Mouse (Mus musculus) urinary bladder, postnatal 36 days (tissue): Measurements from ENCODE around the gene Abat.

Experiments
- DNase-seq, 2 experiments: peaks; one replicate each; pipeline ENCODE4 v3.0.0; 2022; ENCODE audit warnings: low spot score in 2 of 2, mixed read lengths in 1 of 2

Gene Abat

GRCm38 (mm10) chr16:8636867-8637216, 123.6 kb downstream of the Abat start:
- no peak for DNase-seq

- peak; percentile 71 to 82 for DNase-seq
These were observed 124.2 kb downstream of the Abat start, which contains the start of the genes Pmm2 and Tmem186 for GRCm38 (mm10) chr16:8637217-8638051. Gene Pmm2, plus strand, starts transcription at chr16:8637674. Gene Tmem186, minus strand, starts transcription at chr16:8637712.

DNA sequence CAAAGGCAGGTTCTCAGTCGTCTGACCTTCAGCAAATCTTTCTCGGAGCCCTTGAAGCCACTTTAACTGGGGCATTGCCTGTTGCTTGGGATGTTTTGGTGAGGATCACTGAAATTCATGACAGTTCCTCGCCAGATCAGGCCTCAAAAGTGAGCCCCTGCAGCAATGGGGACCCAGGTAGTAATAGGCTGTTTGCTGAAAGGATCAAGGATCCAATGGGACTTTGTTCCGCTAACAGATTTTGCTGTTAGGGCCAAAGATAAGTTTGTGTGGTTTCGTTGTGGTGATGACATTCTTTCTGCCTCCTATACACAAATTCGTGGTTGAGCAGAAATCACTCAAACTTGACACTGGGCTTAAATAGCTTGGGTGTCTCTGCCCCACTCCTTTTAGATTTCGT, 124.9 kb downstream of the Abat start:
- no peak for DNase-seq

DNA sequence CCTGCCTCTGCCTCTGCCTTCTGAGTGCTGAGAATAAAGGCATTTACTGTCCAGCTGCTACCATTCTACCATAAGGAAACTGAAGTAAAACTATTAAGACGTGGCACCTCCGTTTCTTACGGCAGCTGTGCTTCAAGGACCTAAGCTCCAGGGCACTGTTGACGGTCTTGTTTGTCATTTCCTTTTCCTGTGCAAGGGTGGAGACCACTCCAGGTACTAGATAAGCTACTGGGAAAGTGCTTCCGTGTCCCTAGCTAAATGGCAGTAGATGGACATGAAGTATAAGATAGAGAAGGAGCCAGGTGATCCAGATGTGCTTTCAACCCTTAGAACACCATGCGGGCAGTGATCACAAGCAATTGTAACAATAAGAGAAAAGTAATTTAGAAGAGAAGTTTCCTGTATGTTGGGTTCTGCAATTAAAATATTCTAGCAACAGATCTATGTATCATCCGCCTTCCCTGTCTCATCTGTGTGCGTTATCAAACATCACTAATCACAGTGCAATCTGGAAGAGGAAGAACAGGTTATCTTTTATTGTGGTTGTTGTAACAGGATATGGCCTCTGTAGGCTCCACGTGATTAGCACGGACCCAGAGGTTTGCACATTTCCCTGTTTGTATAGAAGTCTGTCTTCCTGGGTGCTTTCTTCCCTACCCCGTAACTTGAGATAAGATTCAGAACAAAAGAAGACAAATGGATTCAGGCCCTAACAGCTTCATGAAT, 126.4 kb downstream of the Abat start:
- DNase-seq, result no peak

DNA sequence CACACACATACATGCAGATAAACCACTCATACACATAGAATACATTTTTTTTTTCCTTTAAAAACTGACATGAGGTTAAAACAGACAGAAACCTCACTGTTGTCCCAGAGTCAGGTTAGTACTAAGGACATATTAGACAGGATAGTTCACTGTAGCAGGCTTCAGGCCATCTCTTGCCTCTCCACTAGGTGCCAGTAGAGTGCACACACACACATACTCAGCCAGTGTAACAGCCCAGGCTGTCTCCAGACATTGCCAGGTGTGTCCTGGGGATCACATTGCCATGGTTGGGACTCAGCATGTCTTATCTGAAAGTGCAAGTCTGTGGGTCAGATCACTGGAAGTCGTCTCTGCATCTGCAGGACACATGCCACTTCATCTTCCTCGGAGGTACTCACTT, 130.6 kb downstream of the Abat start:
- DNase-seq, result no peak

DNA sequence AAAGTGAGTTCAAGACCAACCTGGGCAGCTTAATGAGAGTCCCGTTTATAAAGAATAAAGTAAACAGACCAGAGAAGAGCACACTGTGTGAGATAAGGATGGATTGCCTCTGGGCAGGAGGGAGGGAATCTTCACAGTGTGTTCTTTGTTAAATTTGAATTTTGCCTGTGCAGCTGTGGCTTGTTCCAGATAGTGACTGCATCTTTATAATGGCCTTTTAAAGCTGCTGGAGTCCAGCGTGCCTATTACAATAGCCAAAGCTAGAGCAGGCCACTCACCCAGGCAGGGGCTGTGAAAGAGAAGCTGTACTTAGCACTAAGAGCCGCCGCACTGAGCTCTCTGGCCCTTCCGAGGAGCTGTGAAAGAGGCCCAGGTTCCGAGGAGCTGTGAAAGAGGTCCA, 132.3 kb downstream of the Abat start:
- no peak for DNase-seq

- no peak for DNase-seq
These were observed 136.8 kb downstream of the Abat start for GRCm38 (mm10) chr16:8650007-8650406.

DNA sequence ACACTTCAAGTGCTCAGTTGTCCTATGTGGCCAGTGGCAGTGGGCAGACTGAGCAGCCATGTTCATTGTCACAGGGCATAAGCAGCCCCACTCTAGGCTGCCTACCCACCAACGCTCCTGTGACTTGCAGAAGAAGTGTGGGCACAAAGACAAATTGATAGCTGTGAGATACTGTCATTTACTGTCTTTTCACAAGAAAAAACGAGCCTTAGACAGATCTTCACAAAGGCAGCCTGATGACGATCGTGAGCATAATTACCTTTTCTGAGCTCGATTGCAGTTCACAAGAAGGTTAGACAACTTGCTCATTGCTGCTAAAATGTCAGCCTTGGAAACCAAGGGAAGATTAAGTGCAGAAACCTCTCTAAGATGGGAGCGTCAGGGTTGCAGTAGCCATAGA, 141.9 kb downstream of the Abat start:
- DNase-seq, result no peak

- DNase-seq, result no peak
These were observed 142.4 kb downstream of the Abat start for GRCm38 (mm10) chr16:8655599-8655998.

GRCm38 (mm10) chr16:8656256-8656655, 143.0 kb downstream of the Abat start:
- no peak for DNase-seq

- no peak for DNase-seq
These were observed 145.1 kb downstream of the Abat start for GRCm38 (mm10) chr16:8658349-8658748.

DNA sequence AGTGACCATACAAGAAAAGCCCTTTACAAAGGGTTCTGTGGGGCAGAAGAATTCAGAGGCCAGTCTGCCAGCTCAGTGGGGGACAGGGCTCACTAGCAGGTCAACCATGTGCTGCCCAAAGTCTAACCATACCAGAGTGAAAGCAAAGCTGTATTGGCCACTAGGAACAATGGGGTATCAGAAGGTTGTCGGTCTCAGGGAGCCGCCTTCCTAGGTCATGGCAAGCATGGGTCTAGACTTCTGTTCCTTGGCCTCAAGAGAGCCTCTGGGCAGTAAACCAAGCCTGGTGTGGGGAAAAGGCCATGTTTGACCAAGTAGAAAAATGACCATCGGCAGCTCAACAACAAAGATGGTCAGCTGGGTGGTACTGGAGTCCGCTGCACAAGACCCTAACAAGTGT, 145.5 kb downstream of the Abat start:
- DNase-seq, result peak in 1 of 2 experiments; percentile 58

GRCm38 (mm10) chr16:8663022-8663421, 149.8 kb downstream of the Abat start:
- no peak for DNase-seq

DNA sequence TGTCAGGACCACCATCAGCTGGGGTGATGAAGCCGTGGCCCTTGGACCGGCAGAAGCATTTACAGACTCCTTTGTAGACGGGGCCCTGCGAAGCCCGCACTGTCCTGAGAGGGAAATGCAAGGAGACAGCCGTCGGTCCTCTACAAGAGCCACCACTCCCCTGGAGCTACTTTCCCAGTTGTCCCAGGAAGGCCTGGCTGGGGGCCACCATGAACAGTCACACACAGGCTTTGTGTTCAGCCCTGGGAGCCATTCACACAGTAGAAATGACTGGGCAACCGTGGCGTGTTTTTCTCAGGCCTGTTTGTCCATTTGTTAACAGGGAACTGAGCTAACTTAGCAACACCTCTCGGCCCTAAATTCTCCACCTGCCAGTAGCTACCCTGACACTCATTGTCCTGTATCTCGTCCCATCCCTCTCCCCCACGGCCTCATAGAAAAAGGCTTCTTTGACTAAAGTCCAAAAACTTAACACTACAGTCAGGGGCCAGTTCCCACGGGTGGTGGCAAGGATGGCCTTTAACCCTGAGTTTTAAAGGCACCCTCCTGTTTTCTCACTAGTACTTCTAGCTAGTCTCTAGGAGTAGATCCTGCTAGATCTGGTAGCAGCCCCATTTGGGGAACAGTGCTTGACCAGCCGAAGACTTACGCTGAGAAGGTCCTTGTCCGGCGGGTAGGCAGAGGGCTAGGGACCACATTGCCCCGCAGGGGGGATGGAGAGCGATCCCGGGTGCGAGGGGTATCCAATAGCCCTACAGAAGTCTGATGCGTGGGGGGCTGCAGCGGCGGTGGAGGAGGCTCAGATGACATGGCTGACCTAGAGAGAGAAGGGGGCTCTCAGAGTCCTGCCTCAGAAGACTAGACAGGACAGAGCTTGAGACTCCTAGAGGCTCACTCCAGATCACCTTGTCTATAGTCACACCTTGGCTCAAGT, 150.6 kb downstream of the Abat start:
- no peak for DNase-seq

DNA sequence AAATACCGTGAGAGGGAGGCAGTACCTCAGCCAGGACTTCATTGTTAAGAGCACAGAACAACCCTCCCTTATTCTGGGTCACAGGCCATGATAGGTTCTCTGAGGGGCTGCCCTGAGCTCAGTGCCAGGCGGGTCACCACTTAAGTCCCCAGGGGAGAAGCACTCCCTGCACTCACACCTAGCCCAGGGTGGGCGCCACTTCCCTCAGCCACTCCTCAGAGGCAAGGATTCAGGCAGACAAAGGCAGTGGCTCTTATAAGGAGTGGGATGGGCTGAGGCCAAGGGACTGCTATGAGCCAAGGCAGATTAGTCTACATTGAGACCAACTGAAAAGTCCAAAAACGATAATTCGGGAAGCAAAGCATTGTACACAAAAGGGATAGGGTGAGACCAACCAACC, 152.1 kb downstream of the Abat start:
- no peak for DNase-seq

- DNase-seq, result peak in 1 of 2 experiments; percentile 54
These were observed 153.2 kb downstream of the Abat start for GRCm38 (mm10) chr16:8666452-8666851.

GRCm38 (mm10) chr16:8667261-8667660, 154.0 kb downstream of the Abat start:
- peak in 1 of 2 experiments; percentile 40 for DNase-seq

GRCm38 (mm10) chr16:8667814-8668213, 154.6 kb downstream of the Abat start:
- DNase-seq, result peak in 1 of 2 experiments; percentile 17

DNA sequence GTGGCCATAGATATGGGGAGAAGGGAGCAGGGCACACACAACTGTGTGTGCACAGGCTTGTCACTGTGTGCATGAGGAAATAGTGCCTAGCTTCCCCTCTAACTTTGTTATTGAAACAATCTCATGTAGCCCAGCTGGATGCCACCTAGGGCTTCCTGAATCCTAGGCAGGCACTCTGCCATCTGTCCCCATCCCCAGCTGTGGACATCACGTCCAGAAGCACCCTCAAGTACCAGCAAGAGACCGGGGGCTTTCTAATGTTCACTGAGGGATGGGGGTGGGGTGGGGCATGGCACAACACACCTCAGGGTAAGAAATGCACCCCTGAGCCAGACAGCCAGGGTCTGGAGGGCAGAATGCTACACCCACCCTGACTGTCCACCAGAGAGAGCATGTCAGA, 155.2 kb downstream of the Abat start:
- DNase-seq, result no peak

GRCm38 (mm10) chr16:8669432-8669831, 156.2 kb downstream of the Abat start:
- DNase-seq, result no peak

DNA sequence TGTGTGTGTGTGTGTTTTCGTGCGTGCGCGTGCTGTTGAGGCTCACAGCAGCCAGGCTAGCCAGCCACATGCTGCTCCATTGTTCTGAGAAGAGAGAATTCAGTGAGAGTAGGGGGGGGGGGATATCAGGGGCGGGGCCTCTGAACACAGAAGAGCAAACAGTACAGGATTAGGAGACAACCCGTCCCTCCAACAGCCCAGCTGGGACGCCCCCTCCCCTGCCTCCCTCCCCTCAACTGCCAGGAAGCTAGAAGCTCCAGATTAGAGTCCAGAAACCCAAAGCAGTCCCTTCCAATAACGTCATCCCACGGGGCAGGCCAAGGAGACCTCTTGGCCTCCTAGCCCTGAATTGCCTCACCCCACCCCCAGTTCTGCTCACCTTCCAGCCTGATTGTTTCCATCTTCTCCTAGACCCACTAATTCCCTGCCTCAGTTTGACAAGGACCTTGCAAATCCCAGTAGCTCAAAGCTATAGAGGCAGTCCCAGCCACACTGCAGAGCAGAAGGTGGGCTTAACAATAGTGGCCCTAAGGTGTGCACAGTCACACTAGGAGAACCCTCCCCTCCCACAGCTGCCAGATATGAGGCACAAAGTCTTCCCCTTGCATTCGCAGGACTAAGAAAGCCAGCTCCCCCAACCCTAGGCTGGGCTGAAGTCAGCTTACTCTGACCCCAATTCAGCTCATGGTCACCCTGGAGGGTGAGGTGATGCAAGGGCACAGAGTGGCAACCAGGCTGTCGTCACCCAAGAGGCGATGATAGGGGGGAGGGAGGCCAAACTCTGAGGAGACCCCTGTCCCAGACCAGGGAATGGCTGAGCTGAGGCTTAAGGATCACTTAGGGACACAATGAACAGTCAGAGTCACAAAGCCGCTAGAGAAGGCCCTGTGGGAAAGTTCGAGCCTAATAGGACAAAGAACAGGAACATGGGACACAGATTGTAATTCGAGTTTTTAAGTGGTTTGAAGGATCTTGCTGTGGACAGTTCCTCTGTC, 157.1 kb downstream of the Abat start:
- no peak for DNase-seq
